Mouse (Mus musculus): ENCODE measurements at regions not wholly inside any gene's neighbourhood (a gene's known extent, or its start where the extent isn't known, plus 50 kb on each side); places are given as distances from the start of the nearest gene placed in this dataset.

GRCm38 (mm10) chr10:120635194-120635593 lies 158.9 kb upstream of the Hmga2 start:
- H3K4me1 ChIP-seq (ENCODE audit: control insufficient read depth, insufficient read depth, low read length): peaks cover 9% of the 10 kb centered on the region
- DNase-seq: no peak
- no peak overlapping the region for H3K4me3 ChIP-seq (replicated peaks; ENCODE audit: insufficient read depth, low read depth, low read length)
- 51% methylated on average over 5 of the region's 5 CpGs for WGBS
- peaks cover 3% of the 10 kb centered on the region; the same call in 1 of the 2 replicates for H3K27me3 ChIP-seq (ENCODE audit: control insufficient read depth, insufficient read depth, low read length)
- TF ChIP-seq CTCF (IDR thresholded peaks at IDR 0.05; ENCODE audit: borderline replicate concordance, insufficient read depth, low read depth, low read length) (no peak), POLR2A (IDR thresholded peaks at IDR 0.05; ENCODE audit: borderline replicate concordance, insufficient read depth, low read length) (no peak)
- H3K27ac ChIP-seq (ENCODE audit: insufficient read depth, low read length): no peak overlapping the region

DNA sequence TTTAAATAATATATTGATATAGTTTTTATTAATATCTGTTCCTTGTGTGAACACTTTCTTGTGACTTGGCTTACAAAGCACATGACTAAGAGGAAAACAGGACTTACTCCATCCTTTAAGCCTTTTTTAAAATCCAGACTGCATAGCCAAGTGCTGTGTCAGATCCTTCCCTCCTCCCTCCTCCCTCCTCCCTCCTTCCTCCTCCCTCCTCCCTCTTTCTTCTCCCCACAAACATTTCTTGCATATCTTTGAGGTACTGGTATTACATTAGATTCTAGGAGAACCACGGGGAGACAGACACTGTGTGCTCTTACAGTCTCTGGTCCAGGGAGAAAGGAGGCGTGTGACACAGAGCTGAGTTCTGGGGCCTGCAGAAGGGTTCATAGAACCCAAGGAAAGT lies 155.8 kb upstream of the Hmga2 start:
- DNase-seq: no peak
- TF ChIP-seq POLR2A (IDR thresholded peaks at IDR 0.05; ENCODE audit: borderline replicate concordance, insufficient read depth, low read length) (no peak), CTCF (IDR thresholded peaks at IDR 0.05; ENCODE audit: borderline replicate concordance, insufficient read depth, low read depth, low read length) (no peak)
- peaks cover 9% of the 10 kb centered on the region for H3K4me1 ChIP-seq (ENCODE audit: control insufficient read depth, insufficient read depth, low read length)
- no peak overlapping the region for H3K27ac ChIP-seq (ENCODE audit: insufficient read depth, low read length)
- no peak overlapping the region for H3K4me3 ChIP-seq (replicated peaks; ENCODE audit: insufficient read depth, low read depth, low read length)
- H3K27me3 ChIP-seq (ENCODE audit: control insufficient read depth, insufficient read depth, low read length): peaks cover 1% of the 10 kb centered on the region; the same call in 1 of the 2 replicates
- WGBS: 86% methylated on average over 2 of the region's 2 CpGs

DNA sequence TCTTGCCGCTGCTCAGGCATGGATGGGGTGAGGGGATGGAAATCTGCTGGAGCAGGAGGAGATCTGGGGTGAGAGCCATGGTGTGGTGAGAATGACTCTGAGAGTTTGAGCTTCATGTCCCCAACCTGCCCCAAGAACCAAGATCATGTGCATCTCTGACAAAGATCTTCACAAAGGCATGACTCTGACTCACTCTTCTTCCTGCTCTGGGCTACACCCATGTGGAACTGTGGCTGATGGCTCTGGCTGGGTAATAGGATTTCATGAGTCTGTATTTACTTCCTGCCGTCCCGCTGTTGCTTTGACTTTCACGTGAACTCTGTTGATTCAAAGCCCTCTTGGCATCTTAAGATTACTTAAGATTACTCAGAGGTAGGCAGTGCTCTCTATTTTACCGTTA lies 151.8 kb upstream of the Hmga2 start:
- 95% methylated on average over 5 of the region's 5 CpGs for WGBS
- no peak for DNase-seq

GRCm38 (mm10) chr10:120625474-120625873 lies 149.2 kb upstream of the Hmga2 start:
- no peak overlapping the region for H3K4me3 ChIP-seq (replicated peaks; ENCODE audit: insufficient read depth, low read depth, low read length)
- TF ChIP-seq CTCF (IDR thresholded peaks at IDR 0.05; ENCODE audit: borderline replicate concordance, insufficient read depth, low read depth, low read length) (no peak), POLR2A (IDR thresholded peaks at IDR 0.05; ENCODE audit: borderline replicate concordance, insufficient read depth, low read length) (no peak)
- no peak overlapping the region for H3K27ac ChIP-seq (ENCODE audit: insufficient read depth, low read length)
- no peaks in the 10 kb centered on the region; the same call in 1 of the 2 replicates for H3K27me3 ChIP-seq (ENCODE audit: control insufficient read depth, insufficient read depth, low read length)
- DNase-seq: no peak
- H3K4me1 ChIP-seq (ENCODE audit: control insufficient read depth, insufficient read depth, low read length): no peaks in the 10 kb centered on the region
- 92% methylated on average over 5 of the region's 5 CpGs for WGBS

More for the DNA sequence above, 151.8 kb upstream of the Hmga2 start:
- Histone ChIP-seq H3K4me1 (ENCODE audit: control insufficient read depth, insufficient read depth, low read length) (no peaks in the 10 kb centered on the region), H3K27ac (ENCODE audit: insufficient read depth, low read length) (no peak overlapping the region), H3K27me3 (ENCODE audit: control insufficient read depth, insufficient read depth, low read length) (peaks cover 1% of the 10 kb centered on the region; the same call in 1 of the 2 replicates), H3K4me3 (replicated peaks; ENCODE audit: insufficient read depth, low read depth, low read length) (no peak overlapping the region)
- TF ChIP-seq CTCF (IDR thresholded peaks at IDR 0.05; ENCODE audit: borderline replicate concordance, insufficient read depth, low read depth, low read length) (no peak), POLR2A (IDR thresholded peaks at IDR 0.05; ENCODE audit: borderline replicate concordance, insufficient read depth, low read length) (no peak)

DNA sequence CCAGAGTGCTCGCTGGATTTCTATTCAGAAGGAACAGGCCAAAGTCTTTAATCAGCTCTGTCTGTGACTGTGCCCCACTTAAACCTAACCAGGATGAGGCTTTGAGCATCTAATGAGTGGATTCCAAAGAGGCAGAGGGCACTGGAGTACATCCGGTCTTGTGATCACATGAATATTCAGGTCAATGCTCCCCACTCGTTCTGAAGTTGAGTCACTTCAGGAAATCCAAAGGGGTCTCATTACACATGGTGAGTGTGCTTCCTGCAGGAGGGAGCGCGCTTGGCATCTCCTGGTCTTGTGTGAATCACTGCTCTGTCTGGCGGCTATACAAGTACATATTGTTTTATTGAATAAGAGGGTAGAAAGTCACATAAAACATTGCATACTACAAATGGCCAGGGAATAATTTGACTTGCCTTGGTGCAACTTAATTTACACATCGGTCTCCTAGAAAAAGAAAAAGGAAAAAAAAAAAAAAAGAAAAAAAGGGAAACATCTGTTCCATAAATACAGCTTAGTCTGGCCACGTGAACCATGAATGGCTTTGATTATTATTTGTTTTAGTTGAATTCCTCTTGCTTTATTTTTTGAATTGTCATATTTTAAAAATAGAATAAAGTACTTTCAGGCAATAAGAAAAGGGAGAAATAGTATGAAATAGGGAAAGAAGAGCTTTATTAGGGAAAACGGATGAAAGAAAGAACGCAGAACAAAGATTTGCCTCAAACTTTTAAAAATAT lies 148.1 kb upstream of the Hmga2 start:
- no peak for TF ChIP-seq POLR2A (IDR thresholded peaks at IDR 0.05; ENCODE audit: borderline replicate concordance, insufficient read depth, low read length)
- no peak for TF ChIP-seq CTCF (IDR thresholded peaks at IDR 0.05; ENCODE audit: borderline replicate concordance, insufficient read depth, low read depth, low read length)
- H3K27me3 ChIP-seq (ENCODE audit: control insufficient read depth, insufficient read depth, low read length): no peaks in the 10 kb centered on the region; the same call in 1 of the 2 replicates
- H3K4me3 ChIP-seq (replicated peaks; ENCODE audit: insufficient read depth, low read depth, low read length): no peak overlapping the region
- H3K4me1 ChIP-seq (ENCODE audit: control insufficient read depth, insufficient read depth, low read length): no peaks in the 10 kb centered on the region
- DNase-seq: no peak
- H3K27ac ChIP-seq (ENCODE audit: insufficient read depth, low read length): no peak overlapping the region
- 60% methylated on average over 10 of the region's 10 CpGs for WGBS

DNA sequence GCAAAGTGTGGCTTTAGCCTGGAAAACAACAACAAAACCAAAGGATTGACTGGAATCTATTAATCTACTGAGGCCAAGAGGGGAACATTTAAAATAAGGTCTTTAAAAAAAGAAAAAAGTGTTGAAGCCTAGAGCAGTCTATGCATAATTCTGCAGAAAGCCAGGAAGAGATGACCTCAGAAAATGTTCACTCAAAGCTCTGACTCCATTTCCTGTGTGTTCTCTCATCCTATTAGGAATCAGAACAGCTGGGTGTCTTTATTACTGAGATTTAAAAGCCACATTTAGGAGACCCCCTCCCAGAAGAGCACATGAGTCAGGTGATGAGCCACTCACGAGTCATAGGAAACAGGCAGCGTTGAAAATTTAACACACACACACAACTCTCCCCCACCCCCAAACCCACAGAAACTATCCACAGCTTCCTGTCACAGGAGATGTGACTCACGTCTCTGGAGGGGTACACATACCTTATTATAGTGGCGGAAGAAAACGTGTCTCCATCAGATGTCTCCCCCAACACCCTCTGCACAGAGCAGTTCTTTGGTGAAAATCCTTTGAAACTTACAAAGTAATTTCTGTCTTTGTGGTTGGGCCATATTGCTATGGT lies 140.2 kb upstream of the Hmga2 start:
- Histone ChIP-seq H3K27me3 (ENCODE audit: control insufficient read depth, insufficient read depth, low read length) (no peaks in the 10 kb centered on the region; the same call in 1 of the 2 replicates), H3K4me1 (ENCODE audit: control insufficient read depth, insufficient read depth, low read length) (no peaks in the 10 kb centered on the region), H3K27ac (ENCODE audit: insufficient read depth, low read length) (no peak overlapping the region), H3K4me3 (replicated peaks; ENCODE audit: insufficient read depth, low read depth, low read length) (no peak overlapping the region)
- TF ChIP-seq POLR2A (IDR thresholded peaks at IDR 0.05; ENCODE audit: borderline replicate concordance, insufficient read depth, low read length) (no peak), CTCF (IDR thresholded peaks at IDR 0.05; ENCODE audit: borderline replicate concordance, insufficient read depth, low read depth, low read length) (no peak)
- DNase-seq: no peak
- 83% methylated on average over 5 of the region's 5 CpGs for WGBS

- no peak overlapping the region for H3K27ac ChIP-seq (ENCODE audit: insufficient read depth, low read length)
- no peaks in the 10 kb centered on the region; the same call in 1 of the 2 replicates for H3K27me3 ChIP-seq (ENCODE audit: control insufficient read depth, insufficient read depth, low read length)
- H3K4me3 ChIP-seq (replicated peaks; ENCODE audit: insufficient read depth, low read depth, low read length): no peak overlapping the region
- no peak for DNase-seq
- no peaks in the 10 kb centered on the region for H3K4me1 ChIP-seq (ENCODE audit: control insufficient read depth, insufficient read depth, low read length)
- TF ChIP-seq CTCF (IDR thresholded peaks at IDR 0.05; ENCODE audit: borderline replicate concordance, insufficient read depth, low read depth, low read length) (no peak), POLR2A (IDR thresholded peaks at IDR 0.05; ENCODE audit: borderline replicate concordance, insufficient read depth, low read length) (no peak)
- WGBS: 78% methylated on average over 8 of the region's 8 CpGs
Observed at GRCm38 (mm10) chr10:120612351-120612750, 136.1 kb upstream of the Hmga2 start.

DNA sequence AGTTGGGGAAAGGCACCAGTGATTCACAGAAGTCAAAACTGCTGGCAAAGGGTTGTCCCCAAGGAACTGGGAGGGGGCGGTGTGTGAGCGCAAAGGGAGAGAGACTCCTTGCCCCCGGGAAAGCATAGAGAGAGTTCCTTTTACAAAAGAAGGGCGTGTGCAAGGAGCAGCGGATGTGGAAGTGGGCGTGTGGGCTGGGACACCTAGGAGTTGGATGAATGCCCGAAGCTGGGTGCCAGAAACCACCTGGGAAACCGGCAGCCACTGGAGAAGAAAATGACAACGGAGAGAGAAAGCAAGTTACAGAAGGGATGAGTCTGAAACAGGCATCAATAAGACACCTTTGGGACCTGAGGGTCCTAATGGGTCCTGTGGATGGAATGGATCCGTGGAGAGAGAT lies 133.8 kb upstream of the Hmga2 start:
- H3K4me3 ChIP-seq (replicated peaks; ENCODE audit: insufficient read depth, low read depth, low read length): no peak overlapping the region
- H3K4me1 ChIP-seq (ENCODE audit: control insufficient read depth, insufficient read depth, low read length): no peaks in the 10 kb centered on the region
- TF ChIP-seq POLR2A (IDR thresholded peaks at IDR 0.05; ENCODE audit: borderline replicate concordance, insufficient read depth, low read length) (no peak), CTCF (IDR thresholded peaks at IDR 0.05; ENCODE audit: borderline replicate concordance, insufficient read depth, low read depth, low read length) (no peak)
- DNase-seq: no peak
- H3K27me3 ChIP-seq (ENCODE audit: control insufficient read depth, insufficient read depth, low read length): no peaks in the 10 kb centered on the region; the same call in 1 of the 2 replicates
- H3K27ac ChIP-seq (ENCODE audit: insufficient read depth, low read length): no peak overlapping the region
- 34% methylated on average over 10 of the region's 10 CpGs for WGBS

Data from cerebellum, adult 2 months (tissue).